Comparison of ENCODE assay signal across 28 mouse cellular contexts in the genomic region with DNA sequence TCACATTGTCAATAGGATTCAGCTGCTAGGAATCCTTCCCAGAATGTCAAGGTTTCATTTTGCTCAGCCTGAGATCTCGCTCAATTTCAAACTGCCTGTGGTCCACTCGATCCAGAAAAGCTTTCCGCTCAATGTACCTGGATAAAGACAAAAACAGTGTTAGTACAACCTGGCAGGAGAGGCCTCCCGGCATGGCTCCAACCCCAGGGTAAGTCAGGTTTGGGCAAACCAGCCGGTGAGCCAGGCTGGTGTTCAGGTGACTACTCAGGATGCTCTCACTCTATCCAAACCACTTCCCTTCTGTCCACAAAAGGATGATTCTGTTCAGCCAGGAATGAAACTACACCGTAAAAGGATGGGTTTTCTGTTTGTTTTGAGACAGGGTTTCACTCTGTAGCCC. TPM values are rescaled to one million over a fixed set of nuclear protein-coding genes. Genes with fewer than 3 reads are reported as not detected.
A peak's percentile ranks its signal among the peaks of the same experiment; 100 is the strongest.
DNase-seq lines count a peak whose midpoint lies in the region; TF ChIP-seq lines count a peak whose summit lies in the region.
"Had no signal": no experiment of that assay in that cellular context is flagged by ENCODE, and none has a peak within 500 bp of the region (broad histone marks: within the 10 kb centered on the region; RNA-seq: fewer than 3 reads in every experiment).

No protein-coding gene starts in this region.

- peak overlapping the region; percentile 38 for H3K9ac ChIP-seq in ES-Bruce4 (ENCODE audit: low read depth, poor library complexity, severe bottlenecking)
- H3K9ac ChIP-seq: embryonic facial prominence, embryonic 15.5 days; forebrain, embryonic 13.5 days; hindbrain, embryonic 12.5 days; kidney, embryonic 15.5 days; liver, embryonic 15.5 days; lung, embryonic 14.5 days; midbrain, embryonic 15.5 days had no signal

- peaks cover 13% of the 10 kb centered on the region for H3K36me3 ChIP-seq in ES-Bruce4 (ENCODE audit: control insufficient read depth, insufficient read depth, low read length, poor library complexity, severe bottlenecking)
- H3K36me3 ChIP-seq in limb, embryonic 10.5 days, result peaks cover 51% of the 10 kb centered on the region
- H3K36me3 ChIP-seq: midbrain, embryonic 15.5 days had no signal

- DNase-seq in cerebellum, adult 2 months, result peak; percentile 48 to 54
- DNase-seq in cerebellum, adult 8-10 months, result no peak
- DNase-seq in brain, adult 2 months (ENCODE audit: low read depth, low spot score), result peak; percentile 60
- DNase-seq in limb, embryonic 10.5 days (ENCODE audit: low spot score), result no peak
- DNase-seq in lung, postnatal 10 days, result no peak
- DNase-seq: adrenal gland, postnatal 14 days; B cell, adult 2 months; gastrocnemius, postnatal 36 days; heart, adult 18-20 months; heart, postnatal 36 days; kidney, adult 18-20 months; kidney, postnatal 25 days; lung, embryonic 14.5 days; right cerebral cortex, adult 18-20 months; right cerebral cortex, postnatal 4 days; thymus, adult 2 months; thymus, postnatal 4 days had no signal

- H3K27ac ChIP-seq in cerebellum, adult 2 months (ENCODE audit: insufficient read depth, low read length), result no peak overlapping the region
- peak overlapping the region; percentile 84 for H3K27ac ChIP-seq in ES-Bruce4 (ENCODE audit: insufficient read depth, low read length)
- H3K27ac ChIP-seq in limb, embryonic 10.5 days, result peak overlapping the region; percentile 85
- H3K27ac ChIP-seq: embryonic facial prominence, embryonic 15.5 days; hindbrain, embryonic 12.5 days; liver, embryonic 15.5 days; midbrain, embryonic 10.5 days had no signal

- TF ChIP-seq CTCF in cerebellum, adult 2 months (IDR thresholded peaks at IDR 0.05; ENCODE audit: borderline replicate concordance, insufficient read depth, low read depth, low read length), result no peak
- no peak for TF ChIP-seq CTCF in ES-Bruce4 (IDR thresholded peaks at IDR 0.05; ENCODE audit: low read depth, low read length)

- H3K4me3 ChIP-seq in cerebellum, adult 2 months (replicated peaks; ENCODE audit: insufficient read depth, low read depth, low read length), result no peak overlapping the region
- H3K4me3 ChIP-seq in ES-Bruce4 (ENCODE audit: low read depth, low read length), result peak overlapping the region; percentile 40
- H3K4me3 ChIP-seq in limb, embryonic 10.5 days, result no peak overlapping the region
- H3K4me3 ChIP-seq: embryonic facial prominence, embryonic 10.5 days; embryonic facial prominence, embryonic 15.5 days; forebrain, embryonic 13.5 days; hindbrain, embryonic 12.5 days; kidney, embryonic 15.5 days; limb, embryonic 12.5 days; liver, embryonic 15.5 days; midbrain, embryonic 10.5 days; midbrain, embryonic 15.5 days had no signal

- no peak for TF ChIP-seq POLR2A in cerebellum, adult 2 months (IDR thresholded peaks at IDR 0.05; ENCODE audit: borderline replicate concordance, insufficient read depth, low read length)
- TF ChIP-seq POLR2A in ES-Bruce4 (IDR thresholded peaks at IDR 0.05; ENCODE audit: insufficient read depth, low read length), result no peak

- 5% methylated on average over 6 of the region's 6 CpGs for WGBS in cerebellum, adult 2 months
- WGBS in limb, embryonic 10.5 days, result 93% methylated on average over 6 of the region's 6 CpGs

- no peaks in the 10 kb centered on the region for H3K27me3 ChIP-seq in cerebellum, adult 2 months (ENCODE audit: control insufficient read depth, insufficient read depth, low read length)
- no peaks in the 10 kb centered on the region for H3K27me3 ChIP-seq in ES-Bruce4 (ENCODE audit: control insufficient read depth, insufficient read depth, low read length, poor library complexity, severe bottlenecking)
- no peaks in the 10 kb centered on the region for H3K27me3 ChIP-seq in limb, embryonic 10.5 days (ENCODE audit: low read depth, poor library complexity, severe bottlenecking)
- H3K27me3 ChIP-seq: embryonic facial prominence, embryonic 15.5 days; forebrain, embryonic 13.5 days; hindbrain, embryonic 12.5 days; kidney, embryonic 15.5 days; limb, embryonic 12.5 days; liver, embryonic 15.5 days; midbrain, embryonic 15.5 days; Patski had no signal

- no peaks in the 10 kb centered on the region for H3K9me3 ChIP-seq in ES-Bruce4 (replicated peaks; ENCODE audit: control insufficient read depth, insufficient read depth, low read length, poor library complexity, severe bottlenecking)
- H3K9me3 ChIP-seq in limb, embryonic 10.5 days (replicated peaks), result no peaks in the 10 kb centered on the region
- H3K9me3 ChIP-seq: embryonic facial prominence, embryonic 10.5 days; embryonic facial prominence, embryonic 15.5 days; forebrain, embryonic 13.5 days; hindbrain, embryonic 12.5 days; kidney, embryonic 15.5 days; limb, embryonic 12.5 days; liver, embryonic 15.5 days; midbrain, embryonic 10.5 days; midbrain, embryonic 15.5 days had no signal

- H3K4me1 ChIP-seq in cerebellum, adult 2 months (ENCODE audit: control insufficient read depth, insufficient read depth, low read length), result peaks cover 24% of the 10 kb centered on the region
- peaks cover 22% of the 10 kb centered on the region for H3K4me1 ChIP-seq in ES-Bruce4 (ENCODE audit: control insufficient read depth, insufficient read depth, low read length)
- peaks cover 38% of the 10 kb centered on the region for H3K4me1 ChIP-seq in limb, embryonic 10.5 days

- no peak for TF ChIP-seq EP300 in ES-Bruce4 (IDR thresholded peaks at IDR 0.05; ENCODE audit: insufficient read depth, low read depth, low read length)

RNA-seq across cellular contexts. Expression of gene Bcar1, which starts 25.0 kb away (rescaled TPM):
- 129 and 146 TPM in 2 replicates for polyA plus RNA-seq in cerebellum, adult 2 months (2012; rRNA removed)
- polyA plus RNA-seq in ES-Bruce4 (2011; ENCODE audit: insufficient read depth, insufficient read length, low read depth, missing spikeins), result 59.8 and 64.6 TPM in 2 replicates
- polyA plus RNA-seq in limb, embryonic 10.5 days (2016; fragmentation: Nextera tagmentation; extraction: Ambion mirVana), result 50.2 and 50.4 TPM in 2 replicates

Comparison
In these comparisons a context has a peak if more than half of its experiments do, and no peak if none do; other contexts are left out.
1. DNase-seq: peak in cerebellum, adult 2 months (2 of 2) and brain, adult 2 months (single experiment); none in cerebellum, adult 8-10 months (single experiment), limb, embryonic 10.5 days (single experiment) and lung, postnatal 10 days (single experiment).